Mouse (Mus musculus): ENCODE measurements around the gene Sema3f. TPM values are rescaled to one million over a fixed set of nuclear protein-coding genes. Genes with fewer than 3 reads are reported as not detected.

The Sema3f gene
- polyA plus RNA-seq, 1 experiment, result 14.1 TPM

GRCm38 (mm10) chr9:107643544-107644214, 66.6 kb downstream of the Sema3f start:
- no peak for DNase-seq (ENCODE audit: low read depth, low spot score)
- 91% methylated on average over 13 of the region's 13 CpGs for WGBS

- no peak for DNase-seq (ENCODE audit: low read depth, low spot score)
- 85% methylated on average over 8 of the region's 8 CpGs for WGBS
Measured at GRCm38 (mm10) chr9:107641666-107642065, 68.6 kb downstream of the Sema3f start.

- 51% methylated on average over 8 of the region's 8 CpGs for WGBS
- no peak for DNase-seq (ENCODE audit: low read depth, low spot score)
Measured at GRCm38 (mm10) chr9:107640257-107640772, 70.0 kb downstream of the Sema3f start.

GRCm38 (mm10) chr9:107637070-107637469, 73.2 kb downstream of the Sema3f start:
- WGBS, result 76% methylated on average over 7 of the region's 7 CpGs
- DNase-seq (ENCODE audit: low read depth, low spot score), result no peak

GRCm38 (mm10) chr9:107635279-107636028, 74.8 kb downstream of the Sema3f start, which contains the start of gene Gnai2:
TSS of gene Gnai2 (minus strand) at chr9:107635367.
- peak; percentile 95 for DNase-seq (ENCODE audit: low read depth, low spot score)
- WGBS, result 4% methylated on average over 38 of the region's 38 CpGs

GRCm38 (mm10) chr9:107634406-107635278, 75.6 kb downstream of the Sema3f start:
- DNase-seq (ENCODE audit: low read depth, low spot score), result no peak
- 2% methylated on average over 35 of the region's 35 CpGs for WGBS

- DNase-seq (ENCODE audit: low read depth, low spot score), result no peak
- 1% methylated on average over 15 of the region's 15 CpGs for WGBS
Measured at GRCm38 (mm10) chr9:107633661-107634405, 76.4 kb downstream of the Sema3f start.

- under 1% methylated on average over 33 of the region's 33 CpGs for WGBS
Measured at GRCm38 (mm10) chr9:107633091-107633660, 77.1 kb downstream of the Sema3f start.

GRCm38 (mm10) chr9:107632478-107632877, 77.8 kb downstream of the Sema3f start:
- DNase-seq (ENCODE audit: low read depth, low spot score), result no peak
- 5% methylated on average over 6 of the region's 6 CpGs for WGBS

More at GRCm38 (mm10) chr9:107633091-107633660, 77.1 kb downstream of the Sema3f start:
- DNase-seq (ENCODE audit: low read depth, low spot score), result no peak

GRCm38 (mm10) chr9:107631861-107632260, 78.4 kb downstream of the Sema3f start:
- 90% methylated on average over 8 of the region's 8 CpGs for WGBS
- no peak for DNase-seq (ENCODE audit: low read depth, low spot score)

Other genes with a start within 250 kb of the Sema3f start
- gene Tmem115, start 176.5 kb downstream of the Sema3f start, polyA plus RNA-seq (2012; rRNA removed), result 48.8 and 55.0 TPM in 2 replicates
- gene Cyb561d2, start 168.3 kb downstream of the Sema3f start, polyA plus RNA-seq (2012; rRNA removed), result 42.8 and 43.7 TPM in 2 replicates
- gene Nprl2, start 168.2 kb downstream of the Sema3f start, polyA plus RNA-seq (2012; rRNA removed), result 27.7 and 31.6 TPM in 2 replicates
- gene Zmynd10, start 163.2 kb downstream of the Sema3f start, polyA plus RNA-seq (2012; rRNA removed), result 0.29 and 0.40 TPM in 2 replicates
- gene Rassf1, start 158.9 kb downstream of the Sema3f start, polyA plus RNA-seq (2012; rRNA removed), result 28.6 and 37.1 TPM in 2 replicates
- gene Tusc2, start 147.2 kb downstream of the Sema3f start, polyA plus RNA-seq (2012; rRNA removed), result 45.2 and 46.3 TPM in 2 replicates
- 76.1 and 127 TPM in 2 replicates for gene Hyal2, start 142.5 kb downstream of the Sema3f start, polyA plus RNA-seq (2012; rRNA removed)
- 1.7 and 4.5 TPM in 2 replicates for gene Hyal1, start 133.5 kb downstream of the Sema3f start, polyA plus RNA-seq (2012; rRNA removed)
- gene Naa80, start 131.6 kb downstream of the Sema3f start, polyA plus RNA-seq (2012; rRNA removed), result 19.0 and 29.1 TPM in 2 replicates
- 0.36 and 0.57 TPM in 2 replicates for gene Hyal3, start 129.7 kb downstream of the Sema3f start, polyA plus RNA-seq (2012; rRNA removed)
- gene Ifrd2, start 122.8 kb downstream of the Sema3f start, polyA plus RNA-seq (2012; rRNA removed), result 60.1 and 74.4 TPM in 2 replicates
- 38.6 and 47.6 TPM in 2 replicates for gene Sema3b, start 101.2 kb downstream of the Sema3f start, polyA plus RNA-seq (2012; rRNA removed)
- 470 and 526 TPM in 2 replicates for gene Gnai2, start 75.1 kb downstream of the Sema3f start, polyA plus RNA-seq (2012; rRNA removed)
- gene Slc38a3, start 40.9 kb downstream of the Sema3f start, polyA plus RNA-seq (2012; rRNA removed), result 1.5 and 1.7 TPM in 2 replicates
- gene Gnat1, start 30.8 kb downstream of the Sema3f start, polyA plus RNA-seq (2012; rRNA removed), result 0.35 and 0.55 TPM in 2 replicates
- 37.9 and 62.1 TPM in 2 replicates for gene Rbm5, start 60.5 kb upstream of the Sema3f start, polyA plus RNA-seq (2012; rRNA removed)
- 19.0 and 24.5 TPM in 2 replicates for gene Rbm6, start 162.8 kb upstream of the Sema3f start, polyA plus RNA-seq (2012; rRNA removed)
- gene Mon1a, start 177.7 kb upstream of the Sema3f start, polyA plus RNA-seq (2012; rRNA removed), result 67.5 and 92.5 TPM in 2 replicates
- gene Mst1r, start 196.4 kb upstream of the Sema3f start, polyA plus RNA-seq (2012; rRNA removed), result 77.1 and 101 TPM in 2 replicates
- gene Actl11, start 218.0 kb upstream of the Sema3f start, polyA plus RNA-seq (2012; rRNA removed), result not detected in 2 replicates
- gene Camkv, start 225.2 kb upstream of the Sema3f start, polyA plus RNA-seq (2012; rRNA removed), result 0.02 TPM in 1 of 2 replicates, not detected in the other
- 3.7 and 5.1 TPM in 2 replicates for gene Traip, start 239.7 kb upstream of the Sema3f start, polyA plus RNA-seq (2012; rRNA removed)

Data from large intestine, adult 2 months (tissue).